Mouse (Mus musculus) lung, adult 18-20 months (tissue): ENCODE measurements at regions not wholly inside any gene's neighbourhood (a gene's known extent, or its start where the extent isn't known, plus 50 kb on each side); places are given as distances from the start of the nearest gene placed in this dataset.
A peak's percentile ranks its signal among the peaks of the same experiment; 100 is the strongest.
"Not testable (repeated sequence)": the region's sequence is repeated elsewhere in the genome, so short reads cannot be mapped to it uniquely, and the experiment has no call there.

Experiments used
- DNase-seq, 2 experiments: peaks; one replicate each; pipeline ENCODE4 v3.0.0; 2022; ENCODE audit warnings: mixed read lengths in 2 of 2

GRCm38 (mm10) chr13:101955806-101956418 is 187.9 kb upstream of the Pik3r1 start:
- no peak for DNase-seq

GRCm38 (mm10) chr13:101957782-101958181 is 189.8 kb upstream of the Pik3r1 start:
- no peak for DNase-seq

- DNase-seq: no peak
Measured at GRCm38 (mm10) chr13:101965537-101965936, 197.5 kb upstream of the Pik3r1 start.

GRCm38 (mm10) chr13:101966799-101967397 is 198.9 kb upstream of the Pik3r1 start:
- no peak for DNase-seq

GRCm38 (mm10) chr13:101967466-101967865 is 199.4 kb upstream of the Pik3r1 start:
- DNase-seq: no peak

- no peak for DNase-seq
Measured at GRCm38 (mm10) chr13:101976766-101977165, 208.7 kb upstream of the Pik3r1 start.

GRCm38 (mm10) chr13:101980171-101980835 is 212.3 kb upstream of the Pik3r1 start:
- peak; percentile 39 to 70 for DNase-seq

GRCm38 (mm10) chr13:101988637-101989413 is 220.8 kb upstream of the Pik3r1 start:
- DNase-seq: peak; percentile 67 to 72

- no peak for DNase-seq
Measured at GRCm38 (mm10) chr13:101991729-101992128, 223.7 kb upstream of the Pik3r1 start.

GRCm38 (mm10) chr13:101994779-101995178 is 226.8 kb upstream of the Pik3r1 start:
- peak; percentile 31 to 65 for DNase-seq

- DNase-seq: peak in 1 of 2 experiments; percentile 44
Measured at GRCm38 (mm10) chr13:101995529-101995928, 227.5 kb upstream of the Pik3r1 start.

- no peak for DNase-seq
Measured at GRCm38 (mm10) chr13:101996144-101996543, 228.1 kb upstream of the Pik3r1 start.

- no peak for DNase-seq
Measured at GRCm38 (mm10) chr13:101997415-101997814, 229.4 kb upstream of the Pik3r1 start.

- no peak for DNase-seq
Measured at GRCm38 (mm10) chr13:102006565-102006964, 238.5 kb upstream of the Pik3r1 start.

GRCm38 (mm10) chr13:102011965-102012364 is 243.9 kb upstream of the Pik3r1 start:
- no peak for DNase-seq

GRCm38 (mm10) chr13:102014514-102014913 is 246.5 kb upstream of the Pik3r1 start:
- DNase-seq: no peak

GRCm38 (mm10) chr13:102014958-102015357 is 246.9 kb upstream of the Pik3r1 start:
- no peak for DNase-seq

- DNase-seq: peak in 1 of 2 experiments; percentile 30
Measured at GRCm38 (mm10) chr13:102016518-102016917, 248.5 kb upstream of the Pik3r1 start.

GRCm38 (mm10) chr13:102022273-102022672 is 254.3 kb upstream of the Pik3r1 start:
- DNase-seq: no peak

GRCm38 (mm10) chr13:102022757-102023156 is 254.7 kb upstream of the Pik3r1 start:
- no peak for DNase-seq

GRCm38 (mm10) chr13:102023624-102024023 is 255.6 kb upstream of the Pik3r1 start:
- DNase-seq: no peak

- DNase-seq: no peak
Measured at GRCm38 (mm10) chr13:102025138-102025537, 257.1 kb upstream of the Pik3r1 start.

- not testable (repeated sequence) for DNase-seq
Measured at GRCm38 (mm10) chr13:102025547-102025946, 257.5 kb upstream of the Pik3r1 start.
